Mouse (Mus musculus): ENCODE data around the gene Tex264.

DNA sequence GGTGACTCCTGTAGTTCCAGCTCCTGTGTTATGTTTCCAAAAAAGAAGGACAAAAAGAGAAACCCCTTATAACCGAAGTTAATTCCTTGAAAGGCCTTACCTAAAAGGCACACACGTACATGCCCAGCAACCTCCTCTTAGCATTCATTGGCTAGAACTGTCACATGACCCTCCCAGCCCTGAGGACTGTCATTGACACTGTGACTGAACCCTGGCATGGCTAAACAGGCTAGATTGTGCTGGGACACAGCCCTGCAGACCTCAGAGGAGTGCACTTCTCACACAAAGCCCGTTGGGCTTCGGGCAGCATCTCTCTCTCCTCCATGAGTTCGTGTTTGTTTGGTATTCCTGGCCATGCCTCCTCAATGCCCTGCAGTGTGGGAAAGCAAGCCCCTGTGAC is 53.5 kb downstream of the Tex264 start:
- TF ChIP-seq CTCF (IDR thresholded peaks at IDR 0.05; ENCODE audit: control insufficient read depth, insufficient read depth, insufficient read length) = no peak
- TF ChIP-seq MYOG (IDR thresholded peaks at IDR 0.05; ENCODE audit: control insufficient read depth, extremely low read depth, insufficient read length) = no peak
- TF ChIP-seq MAX (IDR thresholded peaks at IDR 0.05) = no peak
- peak; percentile 10 for TF ChIP-seq USF1 (IDR thresholded peaks at IDR 0.05; ENCODE audit: low read depth)
- no peak for TF ChIP-seq MYOD1 (IDR thresholded peaks at IDR 0.05; ENCODE audit: control insufficient read depth, insufficient read length, low read depth)

All from C2C12 (cell line).